Mouse (Mus musculus): Measurements from ENCODE around the gene Grap.

DNA sequence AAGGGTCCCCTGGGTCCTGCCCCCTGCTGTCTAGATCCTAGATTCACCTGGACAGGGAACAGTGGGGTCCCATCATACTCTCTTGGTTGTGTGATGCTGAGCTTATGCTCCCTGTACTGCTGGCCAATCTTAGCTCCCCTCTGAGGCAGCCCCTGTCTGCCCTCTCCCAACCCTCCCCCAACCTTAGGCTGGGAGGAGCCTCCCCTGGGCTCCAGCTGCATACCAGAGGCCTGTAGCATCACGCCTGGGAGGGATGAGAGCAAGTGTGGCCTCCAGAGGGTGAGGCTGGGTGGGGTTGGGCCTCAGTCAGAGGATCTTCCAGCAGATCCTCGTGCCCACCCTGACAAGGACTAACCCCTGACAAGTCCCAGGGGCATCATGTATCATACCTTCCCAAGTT lies 34.5 kb downstream of the Grap start:
- no peak; the same call in 1 of the 2 replicates for TF ChIP-seq CTCF (IDR thresholded peaks at IDR 0.05; ENCODE audit: low read depth)
- TF ChIP-seq EP300 (optimal IDR thresholded peaks at IDR 0.05): no peak
